Mouse (Mus musculus): ENCODE measurements around the gene Arhgdia.

DNA sequence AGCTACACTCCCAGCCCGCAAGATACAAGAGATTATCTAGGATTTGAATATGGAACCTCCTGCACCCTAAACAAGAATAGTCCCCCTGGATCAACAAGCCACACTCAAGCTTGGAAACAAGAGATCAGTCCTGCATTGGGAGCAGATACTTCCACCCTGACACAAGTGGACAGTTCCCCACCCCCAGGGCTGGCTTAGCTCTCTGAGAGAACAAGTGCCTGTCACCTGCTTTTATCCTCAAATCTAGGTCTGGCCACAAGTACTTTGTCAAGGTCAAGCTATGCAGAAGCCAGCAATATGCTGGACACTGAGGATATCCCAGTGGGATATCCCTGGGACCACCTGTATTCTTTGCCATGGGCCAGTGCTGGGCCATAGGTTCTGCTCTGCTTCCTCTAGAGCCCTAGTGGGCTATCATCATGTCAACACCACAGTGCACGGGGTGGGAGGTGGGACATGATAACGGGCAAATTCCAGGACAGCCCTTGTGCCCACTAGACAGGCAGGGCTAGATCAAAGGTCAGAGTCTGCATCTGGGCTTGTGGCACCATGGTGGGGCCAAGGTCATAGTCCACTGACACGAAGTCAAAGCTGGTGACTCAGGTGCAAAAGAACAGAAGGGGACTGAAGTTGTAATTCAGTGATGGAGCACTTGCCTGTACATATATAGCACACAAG lies 35.3 kb upstream of the Arhgdia start:
- TF ChIP-seq CTCF (IDR thresholded peaks at IDR 0.05; ENCODE audit: low read depth, low read length) (no peak), POLR2A (IDR thresholded peaks at IDR 0.05; ENCODE audit: borderline replicate concordance, low read depth, low read length) (no peak)
